Mouse (Mus musculus) ES-CJ7 (cell line): ENCODE data around the gene Vps13a.
A peak's percentile ranks its signal among the peaks of the same experiment; 100 is the strongest.
"Not testable (repeated sequence)": the region's sequence is repeated elsewhere in the genome, so short reads cannot be mapped to it uniquely, and the experiment has no call there.

ENCODE experiments used
- DNase-seq: peaks from one replicate; pipeline ENCODE4 v3.0.0; 2011; ENCODE audit warnings: low read depth, low spot score

The Vps13a gene

GRCm38 (mm10) chr19:16757439-16757838 is 23.3 kb downstream of the Vps13a start:
- not testable (repeated sequence) for DNase-seq

- DNase-seq = no peak
Measured at GRCm38 (mm10) chr19:16755854-16756253, 24.9 kb downstream of the Vps13a start.

- no peak for DNase-seq
Measured at GRCm38 (mm10) chr19:16755226-16755625, 25.5 kb downstream of the Vps13a start.

- no peak for DNase-seq
Measured at GRCm38 (mm10) chr19:16753151-16753550, 27.6 kb downstream of the Vps13a start.

- DNase-seq = no peak
Measured at GRCm38 (mm10) chr19:16736854-16737253, 43.9 kb downstream of the Vps13a start.

GRCm38 (mm10) chr19:16728729-16729128 is 52.0 kb downstream of the Vps13a start:
- DNase-seq = peak; percentile 22

GRCm38 (mm10) chr19:16715249-16715648 is 65.5 kb downstream of the Vps13a start:
- no peak for DNase-seq

GRCm38 (mm10) chr19:16701790-16702189 is 78.9 kb downstream of the Vps13a start:
- no peak for DNase-seq

- DNase-seq = no peak
Measured at GRCm38 (mm10) chr19:16684922-16685321, 95.8 kb downstream of the Vps13a start.

GRCm38 (mm10) chr19:16684210-16684609 is 96.5 kb downstream of the Vps13a start:
- DNase-seq = no peak

- peak; percentile 91 for DNase-seq
Measured at GRCm38 (mm10) chr19:16625610-16626395, 154.9 kb downstream of the Vps13a start.

GRCm38 (mm10) chr19:16624994-16625393 is 155.7 kb downstream of the Vps13a start:
- no peak for DNase-seq

- DNase-seq = no peak
Measured at GRCm38 (mm10) chr19:16623154-16623553, 157.6 kb downstream of the Vps13a start.

- no peak for DNase-seq
Measured at GRCm38 (mm10) chr19:16607634-16608033, 173.1 kb downstream of the Vps13a start.

- peak; percentile 64 for DNase-seq
Measured at GRCm38 (mm10) chr19:16602026-16602425, 178.7 kb downstream of the Vps13a start.

GRCm38 (mm10) chr19:16599298-16599970 is 181.3 kb downstream of the Vps13a start:
- peak; percentile 85 for DNase-seq

- DNase-seq = peak; percentile 18
Measured at GRCm38 (mm10) chr19:16598653-16599297, 182.0 kb downstream of the Vps13a start.

GRCm38 (mm10) chr19:16597216-16597615 is 183.5 kb downstream of the Vps13a start:
- DNase-seq = no peak

- no peak for DNase-seq
Measured at GRCm38 (mm10) chr19:16593975-16594317, 186.8 kb downstream of the Vps13a start.

- DNase-seq = no peak
Measured at GRCm38 (mm10) chr19:16593256-16593974, 187.3 kb downstream of the Vps13a start.

- DNase-seq = peak; percentile 78
Measured at GRCm38 (mm10) chr19:16585379-16585778, 195.4 kb downstream of the Vps13a start.

GRCm38 (mm10) chr19:16584546-16584945 is 196.2 kb downstream of the Vps13a start:
- no peak for DNase-seq
